Mouse (Mus musculus) cerebral cortex, adult 2 months (tissue): ENCODE data around the gene Tfcp2.

ENCODE experiments used
- WGBS: fragments of 180-500 bp; shearing (Covaris S2); methylation state at CpG from one replicate; pipeline ENCODE4 v1.1.7; 2018; 5-methylcytosine and 5-hydroxymethylcytosine counted together

Tfcp2 gene

DNA sequence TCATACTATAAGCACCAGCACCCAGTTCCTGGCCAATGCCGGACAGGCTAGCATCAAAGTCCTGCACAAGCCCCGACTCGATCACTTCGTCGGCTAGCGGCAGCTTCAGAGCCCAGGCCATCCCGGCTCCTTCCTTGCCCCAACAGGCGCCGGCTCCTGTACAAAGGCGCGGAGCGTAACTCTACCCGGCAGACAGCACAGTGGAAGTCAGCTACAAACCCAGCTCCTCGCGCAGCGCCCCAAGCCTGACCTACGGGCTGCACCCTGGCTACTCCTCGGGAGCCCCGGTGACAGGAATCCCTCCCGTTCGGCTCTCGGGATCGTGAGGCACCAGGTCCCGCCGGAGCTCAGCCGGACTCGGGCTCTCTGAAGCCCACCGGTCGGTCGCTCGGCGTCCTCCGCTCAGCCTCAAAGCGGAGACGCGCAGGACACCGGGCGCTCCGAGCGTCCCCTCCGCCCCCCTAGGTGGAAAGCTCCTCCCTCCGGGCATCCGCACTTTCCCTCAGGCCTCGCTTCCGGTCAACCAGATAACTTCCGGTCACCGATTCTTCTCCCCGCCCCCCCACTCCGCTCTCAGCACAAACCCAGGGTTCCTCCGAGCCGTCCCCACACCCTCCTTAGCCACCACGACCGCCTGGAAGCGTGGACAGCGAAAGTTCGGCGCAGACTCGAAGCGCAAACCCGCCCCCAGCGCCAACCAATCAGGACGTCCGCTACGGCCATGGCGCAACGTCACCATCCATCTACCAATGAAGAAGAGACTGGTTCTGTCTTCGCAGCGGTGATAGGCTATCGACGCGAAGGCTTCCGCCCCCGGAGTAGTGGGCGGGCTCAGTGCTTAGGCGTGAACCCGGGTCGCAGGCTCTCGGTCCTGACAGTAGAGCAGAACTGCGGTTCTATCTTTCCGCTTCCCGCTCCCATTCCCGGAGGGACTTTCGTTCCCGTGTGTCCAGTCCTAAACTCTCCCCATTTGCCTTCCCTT is at the start of gene Tfcp2:
Gene Tfcp2 (minus strand): TSS at position 683 of the 982 bp plus-strand sequence.
- WGBS, result under 1% methylated on average over 84 of the region's 84 CpGs

GRCm38 (mm10) chr15:100600696-100601272 is 49.0 kb upstream of the Tfcp2 start:
- WGBS, result 59% methylated on average over 21 of the region's 21 CpGs

DNA sequence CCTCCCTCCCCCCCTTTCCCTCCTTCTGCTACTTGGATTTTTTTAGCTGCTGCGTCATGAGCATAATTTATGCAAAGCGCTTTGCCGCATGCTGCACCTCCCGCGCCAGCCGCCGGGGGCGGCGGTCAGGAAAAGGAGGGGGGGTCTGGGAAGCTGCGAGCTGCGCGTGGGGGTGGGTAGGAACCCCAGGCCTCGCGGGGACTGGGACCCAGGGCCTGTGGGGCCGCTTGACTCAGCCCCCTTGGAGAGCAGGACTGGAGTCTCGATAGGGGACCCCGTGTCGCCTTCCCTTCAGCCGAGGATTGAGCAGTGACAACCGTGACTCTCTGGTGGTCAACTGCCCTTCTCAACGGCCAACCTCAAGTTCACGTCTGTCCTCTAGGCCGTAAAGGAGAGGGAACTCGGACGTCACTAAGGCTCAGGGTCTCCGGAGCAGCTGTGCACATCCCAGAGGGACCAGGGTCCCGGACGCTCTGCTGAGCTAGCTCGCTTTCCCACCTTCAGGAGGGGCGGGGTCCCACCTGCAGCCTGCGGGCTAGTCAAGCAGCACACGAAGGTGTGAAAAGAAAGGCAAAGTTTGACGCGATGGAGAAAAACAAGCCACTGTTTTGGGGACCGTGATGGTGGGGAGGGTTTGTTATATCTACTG is 48.4 kb upstream of the Tfcp2 start:
- WGBS, result 4% methylated on average over 34 of the region's 35 CpGs

DNA sequence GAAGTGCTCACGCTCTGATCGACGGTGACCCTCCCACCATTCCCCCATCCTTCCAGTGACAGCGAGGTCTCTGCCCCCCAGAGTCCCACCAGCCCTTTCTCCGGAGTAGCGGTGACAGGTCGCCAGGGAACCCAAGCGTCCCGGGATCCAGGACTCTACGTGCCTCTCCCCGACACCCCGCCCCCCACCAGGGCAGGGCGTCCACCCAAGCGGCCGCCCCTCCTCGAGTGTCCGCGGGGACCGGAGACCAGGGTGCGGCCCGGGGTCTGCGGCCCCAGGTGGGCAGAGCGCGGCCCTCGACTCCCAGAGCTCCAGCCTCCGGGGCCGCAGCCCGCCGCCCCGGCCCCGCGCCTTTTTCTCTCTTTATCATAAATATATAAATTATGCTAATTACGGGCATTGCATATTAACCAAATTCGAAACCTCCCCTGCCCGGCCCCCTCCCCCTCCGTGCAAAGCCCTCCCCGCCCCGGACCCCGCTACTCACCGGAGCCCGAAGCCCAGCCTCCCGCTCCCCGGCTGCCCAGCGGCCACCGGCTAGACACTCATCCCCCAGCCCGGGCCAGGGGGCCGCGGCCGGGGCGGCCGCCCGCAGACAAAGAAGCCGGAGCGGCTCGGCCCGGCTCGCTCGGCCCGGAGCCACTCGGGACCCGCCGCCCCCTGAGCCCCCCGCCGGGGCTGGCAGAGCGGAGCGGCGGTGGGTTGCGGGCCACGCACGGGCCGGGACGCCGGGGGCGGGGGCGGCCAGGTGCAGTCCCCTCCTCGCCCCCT is 47.7 kb upstream of the Tfcp2 start, which contains the start of gene Pou6f1:
Gene Pou6f1 (minus strand): TSS at position 709 of the 771 bp plus-strand sequence.
- under 1% methylated on average over 73 of the region's 76 CpGs for WGBS

- 3% methylated on average over 12 of the region's 12 CpGs for WGBS
Observed at GRCm38 (mm10) chr15:100598883-100599275, 47.1 kb upstream of the Tfcp2 start.

DNA sequence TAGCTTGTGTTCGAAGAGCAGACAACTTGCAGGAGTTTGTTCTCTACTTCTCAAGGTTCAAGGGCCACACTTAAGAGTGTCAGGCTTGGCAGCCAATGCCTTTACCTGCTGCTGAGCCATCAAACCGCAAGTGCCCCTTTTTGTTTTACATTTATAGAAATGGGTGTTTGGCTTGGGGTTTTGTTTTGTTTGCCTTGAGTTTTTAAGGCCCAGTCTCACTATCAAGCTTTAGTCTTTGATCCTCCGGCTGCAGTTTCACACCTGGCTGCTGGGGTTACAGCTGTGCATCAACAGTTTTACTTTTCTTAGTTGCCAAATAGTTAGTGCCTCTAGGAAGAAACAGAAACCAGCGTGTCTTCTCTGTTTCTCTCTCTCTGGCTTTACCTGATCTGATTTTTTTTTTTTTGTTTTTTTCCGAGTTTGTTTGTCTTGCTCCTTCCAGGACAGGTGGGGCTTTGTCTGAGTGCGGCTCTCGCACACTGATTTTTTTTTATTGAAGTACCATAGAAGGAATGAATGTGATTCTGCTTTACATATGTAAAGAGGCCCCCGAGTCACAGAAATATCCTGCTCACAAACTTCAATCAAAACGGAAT is 46.6 kb upstream of the Tfcp2 start:
- WGBS, result 42% methylated on average over 9 of the region's 9 CpGs

- 86% methylated on average over 6 of the region's 6 CpGs for WGBS
Observed at GRCm38 (mm10) chr15:100592817-100593216, 41.0 kb upstream of the Tfcp2 start.

DNA sequence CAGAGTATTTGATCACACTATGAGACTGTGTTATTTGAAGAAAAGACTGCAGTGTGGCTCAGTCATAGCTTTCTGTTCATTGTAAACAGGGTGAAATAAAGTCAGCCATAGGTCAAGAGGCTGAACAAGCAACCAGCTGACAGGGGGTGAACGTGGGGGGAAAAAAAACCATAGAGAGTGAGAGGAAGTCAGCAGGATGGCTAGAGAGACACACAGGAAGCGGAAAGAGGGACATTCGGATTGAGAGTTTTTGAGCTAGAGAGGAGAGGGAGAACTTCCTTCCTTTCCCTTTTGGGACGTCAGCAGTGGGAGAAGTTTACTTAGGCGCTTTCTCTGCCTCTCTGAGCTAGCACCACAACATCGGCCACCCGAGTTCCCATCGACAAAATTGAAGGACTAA is 38.6 kb upstream of the Tfcp2 start:
- 73% methylated on average over 8 of the region's 8 CpGs for WGBS

DNA sequence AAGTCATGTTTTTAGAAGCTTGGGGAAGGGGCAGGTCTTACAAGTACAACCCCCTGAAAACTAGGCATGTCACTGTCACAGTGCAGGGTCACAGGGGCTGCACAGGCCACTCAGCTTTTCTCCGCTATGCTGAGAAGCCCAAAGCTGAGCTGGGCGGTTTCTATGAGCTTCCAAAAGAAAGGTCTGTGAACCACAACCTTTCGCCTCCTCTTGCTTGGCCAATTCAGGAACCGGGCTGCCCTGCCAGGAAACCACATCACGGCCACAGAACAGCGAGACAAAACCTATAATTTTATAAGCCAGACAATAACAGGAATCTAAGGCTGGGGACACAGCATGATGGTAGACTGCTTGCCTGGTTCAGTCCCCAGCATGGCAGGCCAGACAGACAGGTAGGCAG is 36.5 kb upstream of the Tfcp2 start:
- 89% methylated on average over 6 of the region's 6 CpGs for WGBS

GRCm38 (mm10) chr15:100587166-100587565 is 35.4 kb upstream of the Tfcp2 start:
- WGBS, result 91% methylated on average over 4 of the region's 4 CpGs

DNA sequence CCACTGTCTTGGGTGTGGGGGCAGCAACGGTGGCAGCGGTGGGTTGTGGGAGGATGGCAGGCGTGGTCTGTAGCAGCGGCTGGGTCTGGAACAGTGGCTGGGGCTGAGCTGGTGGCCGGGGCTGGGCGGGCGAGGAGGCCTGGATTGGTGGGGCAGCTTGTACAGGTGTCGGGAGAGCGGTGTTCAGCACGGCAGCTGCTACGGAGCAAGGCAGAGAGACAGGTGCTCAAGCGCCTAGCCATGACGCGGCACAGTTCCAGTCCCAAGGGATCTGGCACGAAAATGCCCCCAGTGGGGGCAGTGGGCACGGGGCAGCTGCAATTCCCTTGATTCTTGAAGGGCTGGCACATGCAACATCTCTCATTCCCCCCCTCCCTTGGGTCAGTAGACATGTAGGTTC is 34.1 kb upstream of the Tfcp2 start:
- 94% methylated on average over 16 of the region's 16 CpGs for WGBS

GRCm38 (mm10) chr15:100580108-100580507 is 28.3 kb upstream of the Tfcp2 start:
- WGBS, result 95% methylated on average over 10 of the region's 10 CpGs

GRCm38 (mm10) chr15:100577972-100578371 is 26.2 kb upstream of the Tfcp2 start:
- WGBS, result 91% methylated on average over 16 of the region's 16 CpGs

DNA sequence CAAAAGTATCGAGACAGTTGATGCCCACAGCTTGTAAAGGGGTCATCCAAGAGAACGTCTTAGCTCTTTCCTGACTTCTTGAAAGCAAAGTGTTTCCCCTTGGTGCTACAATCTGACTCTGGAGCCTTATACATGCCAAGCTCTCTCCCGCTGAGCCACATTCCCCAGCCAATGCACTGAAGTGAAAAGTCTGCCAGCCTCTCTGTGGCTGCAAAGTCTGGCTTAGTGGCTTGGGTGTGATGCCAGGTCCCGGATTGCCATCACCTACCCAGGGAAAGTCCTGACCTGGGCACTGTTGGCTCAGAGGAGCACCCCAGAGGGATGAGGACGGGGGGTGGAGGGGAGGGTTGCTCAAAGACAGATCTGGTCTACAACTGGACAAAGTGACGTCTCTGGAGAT is 25.0 kb upstream of the Tfcp2 start:
- 82% methylated on average over 6 of the region's 6 CpGs for WGBS

- 92% methylated on average over 6 of the region's 6 CpGs for WGBS
Observed at GRCm38 (mm10) chr15:100576392-100576791, 24.6 kb upstream of the Tfcp2 start.

GRCm38 (mm10) chr15:100575366-100575765 is 23.6 kb upstream of the Tfcp2 start:
- WGBS, result 78% methylated on average over 12 of the region's 12 CpGs

DNA sequence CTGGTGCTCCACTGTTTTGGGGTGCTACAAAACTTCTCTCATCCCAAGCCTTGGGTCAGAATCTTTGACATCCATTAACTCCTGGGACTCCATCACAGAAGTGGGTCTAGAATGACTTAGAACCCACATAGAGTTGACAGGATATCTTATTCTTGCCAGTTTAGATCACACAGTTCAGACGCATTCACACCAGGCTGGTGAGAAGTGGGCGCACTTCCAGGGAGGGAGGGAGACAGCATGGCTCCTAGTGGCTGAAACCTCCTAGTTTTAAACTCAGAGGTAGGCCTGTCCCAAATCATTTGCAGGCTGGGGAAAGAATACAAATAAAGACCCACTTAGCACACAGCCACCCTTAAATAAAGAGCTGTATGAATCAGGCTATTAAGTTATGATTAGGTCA is 22.6 kb upstream of the Tfcp2 start:
- 52% methylated on average over 2 of the region's 2 CpGs for WGBS

- WGBS, result 58% methylated on average over 6 of the region's 6 CpGs
Observed at GRCm38 (mm10) chr15:100573946-100574345, 22.1 kb upstream of the Tfcp2 start.

DNA sequence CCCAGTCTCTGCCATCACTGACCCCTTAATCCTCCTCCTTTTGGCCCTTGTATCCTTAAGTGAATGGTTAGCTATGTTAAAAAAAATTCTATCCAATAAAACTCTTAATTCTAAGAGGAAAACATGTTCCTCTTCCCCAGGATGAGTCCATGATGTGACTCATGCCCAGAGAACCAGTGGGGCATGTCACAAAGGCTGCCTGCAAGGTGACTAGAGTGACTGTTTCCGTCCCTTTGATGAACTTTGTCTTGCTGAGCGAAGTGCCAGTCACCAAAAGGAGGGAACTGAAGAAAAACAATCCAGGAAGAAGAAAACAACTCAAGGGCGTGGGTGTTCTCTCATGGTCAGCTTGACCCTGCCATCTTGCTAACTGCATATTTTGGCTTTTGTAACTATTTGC is 17.4 kb upstream of the Tfcp2 start:
- 80% methylated on average over 3 of the region's 3 CpGs for WGBS

DNA sequence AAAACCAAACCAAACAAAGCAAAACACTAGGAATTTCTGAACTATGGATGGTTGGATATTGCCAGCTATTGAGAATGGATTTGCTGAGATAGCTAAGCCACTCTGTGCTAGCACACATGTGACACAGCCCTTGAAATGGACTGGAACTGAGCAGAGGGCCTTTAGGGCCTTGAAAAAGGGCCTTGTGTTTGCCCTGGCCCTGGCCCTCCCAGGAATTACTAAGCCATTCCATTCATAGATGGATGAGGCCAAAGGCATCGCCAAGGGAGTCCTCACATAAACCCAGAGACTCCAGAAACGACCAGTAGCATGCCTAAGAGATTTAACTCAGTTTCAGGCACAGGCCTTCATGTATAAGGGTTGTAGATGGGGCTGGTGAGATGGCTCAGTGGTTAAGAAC is 14.7 kb upstream of the Tfcp2 start:
- 57% methylated on average over 2 of the region's 2 CpGs for WGBS

- WGBS, result 78% methylated on average over 5 of the region's 5 CpGs
Observed at GRCm38 (mm10) chr15:100557705-100558433, 6.1 kb upstream of the Tfcp2 start.
